ENCODE assay signal across 7 mouse cellular contexts in the genomic region with DNA sequence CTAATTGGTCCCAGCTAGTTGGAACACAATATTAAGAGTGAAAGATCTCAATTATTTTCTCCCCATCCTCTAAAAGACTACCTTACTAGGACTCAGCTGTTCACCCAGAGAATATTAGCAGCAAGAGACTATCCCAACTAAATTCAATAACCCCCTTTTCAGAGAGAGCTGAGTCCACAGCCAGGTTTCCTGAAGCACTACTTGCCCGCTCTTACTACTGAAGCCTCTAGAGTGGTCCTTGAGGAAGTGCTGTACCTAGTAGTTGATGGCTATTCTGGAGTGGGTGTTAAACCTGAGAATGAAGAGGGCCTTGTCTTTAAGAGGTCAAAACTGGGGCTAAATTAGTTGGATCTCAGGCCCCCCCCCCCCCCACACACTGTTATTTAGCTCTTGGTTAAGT. TPM values are rescaled to one million over a fixed set of nuclear protein-coding genes. Genes with fewer than 3 reads are reported as not detected.
DNase-seq lines count a peak whose midpoint lies in the region; ATAC-seq lines count a peak whose summit lies in the region.

No protein-coding gene starts in this region.

- peak overlapping the region; percentile 93 for H3K4me2 ChIP-seq in lung, embryonic 16.5 days (ENCODE audit: low read depth, low read length)
- peak overlapping the region; percentile 85 for H3K4me2 ChIP-seq in forebrain, embryonic 16.5 days (ENCODE audit: low read length)
- H3K4me2 ChIP-seq in limb, embryonic 12.5 days: peak overlapping the region; percentile 72
- H3K4me2 ChIP-seq in stomach, embryonic 15.5 days: peak overlapping the region; percentile 85

- 42% methylated on average over 1 of the region's 1 CpGs for WGBS in lung, embryonic 16.5 days
- 43% methylated on average over 1 of the region's 1 CpGs for WGBS in forebrain, embryonic 16.5 days
- WGBS in limb, embryonic 12.5 days: 19% methylated on average over 1 of the region's 1 CpGs
- 59% methylated on average over 1 of the region's 1 CpGs for WGBS in stomach, embryonic 15.5 days

- H3K27me3 ChIP-seq in lung, embryonic 16.5 days (ENCODE audit: control insufficient read depth, insufficient read depth, low read depth, low read length): no peaks in the 10 kb centered on the region
- H3K27me3 ChIP-seq in forebrain, embryonic 16.5 days (replicated peaks; ENCODE audit: control insufficient read depth, insufficient read depth, low read length): no peaks in the 10 kb centered on the region
- no peaks in the 10 kb centered on the region for H3K27me3 ChIP-seq in limb, embryonic 12.5 days
- H3K27me3 ChIP-seq in stomach, embryonic 15.5 days (replicated peaks): no peaks in the 10 kb centered on the region

- H3K9ac ChIP-seq in lung, embryonic 16.5 days (ENCODE audit: low read length): peak overlapping the region; percentile 95
- H3K9ac ChIP-seq in forebrain, embryonic 16.5 days (replicated peaks; ENCODE audit: low read depth, low read length): peak overlapping the region; percentile 100
- H3K9ac ChIP-seq in limb, embryonic 12.5 days (replicated peaks): peak overlapping the region; percentile 94
- H3K9ac ChIP-seq in stomach, embryonic 15.5 days: 0 out of 2 replicates have a peak overlapping the region, but pooled peaks have one; percentile 78

- no peaks in the 10 kb centered on the region for H3K36me3 ChIP-seq in lung, embryonic 16.5 days (ENCODE audit: control insufficient read depth, insufficient read depth, low read length)
- no peaks in the 10 kb centered on the region for H3K36me3 ChIP-seq in forebrain, embryonic 16.5 days (ENCODE audit: control insufficient read depth, insufficient read depth)
- peaks cover 3% of the 10 kb centered on the region; the same call in 1 of the 2 replicates for H3K36me3 ChIP-seq in limb, embryonic 12.5 days
- H3K36me3 ChIP-seq in stomach, embryonic 15.5 days: no peaks in the 10 kb centered on the region

- no peak for ATAC-seq in lung, embryonic 16.5 days (ENCODE audit: low read depth)
- ATAC-seq in forebrain, embryonic 16.5 days: no peak
- no peak for ATAC-seq in limb, embryonic 12.5 days (ENCODE audit: insufficient number of reproducible peaks, insufficient read depth, low FRiP score, low TSS enrichment, low read depth)
- ATAC-seq in stomach, embryonic 15.5 days (ENCODE audit: insufficient read depth, low FRiP score, low read depth): no peak

- H3K4me1 ChIP-seq in lung, embryonic 16.5 days (replicated peaks; ENCODE audit: control insufficient read depth, insufficient read depth, low read length): peaks cover 18% of the 10 kb centered on the region
- peaks cover 30% of the 10 kb centered on the region for H3K4me1 ChIP-seq in forebrain, embryonic 16.5 days (replicated peaks; ENCODE audit: control insufficient read depth, insufficient read depth, low read length)
- H3K4me1 ChIP-seq in limb, embryonic 12.5 days (replicated peaks): peaks cover 33% of the 10 kb centered on the region
- peaks cover 4% of the 10 kb centered on the region; the same call in 1 of the 2 replicates for H3K4me1 ChIP-seq in stomach, embryonic 15.5 days

- H3K9me3 ChIP-seq in lung, embryonic 16.5 days (ENCODE audit: control insufficient read depth, low read length): no peaks in the 10 kb centered on the region
- no peaks in the 10 kb centered on the region for H3K9me3 ChIP-seq in forebrain, embryonic 16.5 days (ENCODE audit: control insufficient read depth, low read length)
- H3K9me3 ChIP-seq in limb, embryonic 12.5 days: no peaks in the 10 kb centered on the region
- no peaks in the 10 kb centered on the region for H3K9me3 ChIP-seq in stomach, embryonic 15.5 days

- H3K27ac ChIP-seq in lung, embryonic 16.5 days (ENCODE audit: low read length): peak overlapping the region; percentile 96; the same call in 1 of the 2 replicates
- peak overlapping the region; percentile 98 for H3K27ac ChIP-seq in forebrain, embryonic 16.5 days (ENCODE audit: low read length)
- peak overlapping the region; percentile 97 for H3K27ac ChIP-seq in limb, embryonic 12.5 days
- H3K27ac ChIP-seq in stomach, embryonic 15.5 days: no peak overlapping the region

- no peak for DNase-seq in lung, adult 18-20 months
- no peak for DNase-seq in layer of hippocampus, adult 11-12 months (ENCODE audit: low spot score)
- no peak for DNase-seq in spleen, adult 12 weeks (ENCODE audit: low spot score)

- peak overlapping the region; percentile 91 for H3K4me3 ChIP-seq in lung, embryonic 16.5 days (ENCODE audit: low read length)
- peak overlapping the region; percentile 96 for H3K4me3 ChIP-seq in forebrain, embryonic 16.5 days (replicated peaks; ENCODE audit: low read length)
- H3K4me3 ChIP-seq in limb, embryonic 12.5 days (replicated peaks): peak overlapping the region; percentile 96
- H3K4me3 ChIP-seq in stomach, embryonic 15.5 days (replicated peaks): peak overlapping the region; percentile 90

RNA-seq across cellular contexts. Expression of a gene that starts 0.6 kb away (rescaled TPM):
- 39.0 and 42.1 TPM in 2 replicates for polyA plus RNA-seq in lung, embryonic 16.5 days (2015; fragmentation: Nextera tagmentation; extraction: Ambion mirVana)
- 70.8 and 78.2 TPM in 2 replicates for polyA plus RNA-seq in forebrain, embryonic 16.5 days (2015; fragmentation: Nextera tagmentation; extraction: Ambion mirVana)
- polyA plus RNA-seq in limb, embryonic 12.5 days (2016; fragmentation: Nextera tagmentation; extraction: Ambion mirVana): 56.3 and 59.1 TPM in 2 replicates
- 40.3 and 42.6 TPM in 2 replicates for polyA plus RNA-seq in stomach, embryonic 15.5 days (2015; fragmentation: Nextera tagmentation; extraction: Ambion mirVana)
